Mouse (Mus musculus): ENCODE measurements around the gene Mapkapk5. TPM values are rescaled to one million over a fixed set of nuclear protein-coding genes. Genes with fewer than 3 reads are reported as not detected.
"Not testable (repeated sequence)": the region's sequence is repeated elsewhere in the genome, so short reads cannot be mapped to it uniquely, and the experiment has no call there.

Gene Mapkapk5
- polyA plus RNA-seq, 1 experiment: 36.8 TPM

GRCm38 (mm10) chr5:121541235-121541634 lies 4.5 kb downstream of the Mapkapk5 start:
- 66% methylated on average over 7 of the region's 7 CpGs for WGBS
- TF ChIP-seq POLR2A (IDR thresholded peaks at IDR 0.05; ENCODE audit: borderline replicate concordance, extremely low read depth, low read depth, low read length): no peak
- TF ChIP-seq CTCF (IDR thresholded peaks at IDR 0.05; ENCODE audit: insufficient read depth, low read length): no peak
- DNase-seq: no peak
- Histone ChIP-seq H3K4me3 (replicated peaks; ENCODE audit: extremely low read depth, low read depth, low read length) (no peak overlapping the region), H3K4me1 (ENCODE audit: control insufficient read depth, insufficient read depth, low read length) (peaks cover 10% of the 10 kb centered on the region; the same call in 1 of the 2 replicates)

- DNase-seq: no peak
- TF ChIP-seq POLR2A (IDR thresholded peaks at IDR 0.05; ENCODE audit: borderline replicate concordance, extremely low read depth, low read depth, low read length) (no peak), CTCF (IDR thresholded peaks at IDR 0.05; ENCODE audit: insufficient read depth, low read length) (no peak)
- Histone ChIP-seq H3K4me3 (replicated peaks; ENCODE audit: extremely low read depth, low read depth, low read length) (no peak overlapping the region), H3K4me1 (ENCODE audit: control insufficient read depth, insufficient read depth, low read length) (peaks cover 10% of the 10 kb centered on the region; the same call in 1 of the 2 replicates)
- WGBS: 83% methylated on average over 5 of the region's 5 CpGs
These were observed 5.6 kb downstream of the Mapkapk5 start for GRCm38 (mm10) chr5:121540066-121540465.

- TF ChIP-seq CTCF (IDR thresholded peaks at IDR 0.05; ENCODE audit: insufficient read depth, low read length) (no peak), POLR2A (IDR thresholded peaks at IDR 0.05; ENCODE audit: borderline replicate concordance, extremely low read depth, low read depth, low read length) (no peak)
- WGBS: 87% methylated on average over 2 of the region's 2 CpGs
- H3K4me1 ChIP-seq (ENCODE audit: control insufficient read depth, insufficient read depth, low read length): peaks cover 3% of the 10 kb centered on the region; the same call in 1 of the 2 replicates
- DNase-seq: no peak
- H3K4me3 ChIP-seq (replicated peaks; ENCODE audit: extremely low read depth, low read depth, low read length): no peak overlapping the region
These were observed 8.1 kb downstream of the Mapkapk5 start for GRCm38 (mm10) chr5:121537588-121537987.

DNA sequence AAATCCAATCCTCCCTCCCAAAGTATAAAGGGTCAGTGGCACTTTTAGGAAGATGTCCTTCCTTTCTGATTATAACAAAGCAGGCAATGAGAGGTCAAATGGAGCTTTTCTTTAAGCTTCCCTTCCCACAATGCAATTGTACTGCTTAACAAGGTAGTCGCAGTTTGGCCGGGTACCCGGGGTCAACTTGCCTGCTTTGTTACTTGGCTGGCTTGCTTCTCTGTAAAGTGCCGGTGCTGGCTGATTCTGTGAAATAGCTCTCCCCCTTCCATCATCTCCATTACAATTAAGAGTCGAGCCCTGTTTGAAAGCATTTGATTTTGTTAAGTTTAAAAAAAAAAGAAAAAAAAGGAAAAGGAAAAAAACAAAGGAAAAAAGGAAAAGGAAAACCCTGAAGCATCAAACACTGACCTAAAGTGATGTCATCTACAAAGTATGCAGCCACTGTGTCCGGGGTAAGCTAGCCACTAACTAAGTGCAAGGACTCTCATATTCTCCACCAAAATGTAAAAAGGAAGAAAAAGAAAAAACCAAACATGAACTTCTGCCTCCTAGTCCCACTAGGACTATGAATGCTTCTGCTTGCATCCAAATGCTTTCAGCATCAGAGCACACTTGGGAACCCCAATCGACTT lies 8.7 kb downstream of the Mapkapk5 start:
- no peak for DNase-seq
- Histone ChIP-seq H3K4me1 (ENCODE audit: control insufficient read depth, insufficient read depth, low read length) (peaks cover under 1% of the 10 kb centered on the region; the same call in 1 of the 2 replicates), H3K4me3 (replicated peaks; ENCODE audit: extremely low read depth, low read depth, low read length) (no peak overlapping the region)
- WGBS: 60% methylated on average over 7 of the region's 7 CpGs
- TF ChIP-seq POLR2A (IDR thresholded peaks at IDR 0.05; ENCODE audit: borderline replicate concordance, extremely low read depth, low read depth, low read length) (no peak), CTCF (IDR thresholded peaks at IDR 0.05; ENCODE audit: insufficient read depth, low read length) (no peak)

DNA sequence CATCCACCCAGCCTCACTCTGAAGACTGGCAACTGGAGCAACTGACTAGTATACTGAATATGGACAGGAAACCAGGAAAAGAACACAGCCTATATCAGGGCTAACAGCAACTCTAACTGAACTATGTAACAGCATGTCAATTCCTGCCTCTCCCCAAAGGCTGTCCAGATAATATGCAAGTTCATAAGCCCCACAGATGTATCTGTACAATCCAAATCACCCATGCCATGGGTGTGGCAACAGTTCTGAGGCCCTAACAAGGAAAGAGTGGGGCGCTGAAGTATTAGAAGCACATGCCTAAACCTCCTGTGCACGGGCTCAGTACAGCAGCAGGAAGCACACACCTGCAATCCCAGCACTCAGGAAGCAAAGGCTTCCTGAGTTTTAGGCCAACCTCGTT lies 10.6 kb downstream of the Mapkapk5 start:
- no peak overlapping the region for H3K4me3 ChIP-seq (replicated peaks; ENCODE audit: extremely low read depth, low read depth, low read length)
- no peaks in the 10 kb centered on the region for H3K4me1 ChIP-seq (ENCODE audit: control insufficient read depth, insufficient read depth, low read length)
- WGBS: 74% methylated on average over 3 of the region's 3 CpGs
- DNase-seq: no peak
- TF ChIP-seq POLR2A (IDR thresholded peaks at IDR 0.05; ENCODE audit: borderline replicate concordance, extremely low read depth, low read depth, low read length) (no peak), CTCF (IDR thresholded peaks at IDR 0.05; ENCODE audit: insufficient read depth, low read length) (no peak)

DNA sequence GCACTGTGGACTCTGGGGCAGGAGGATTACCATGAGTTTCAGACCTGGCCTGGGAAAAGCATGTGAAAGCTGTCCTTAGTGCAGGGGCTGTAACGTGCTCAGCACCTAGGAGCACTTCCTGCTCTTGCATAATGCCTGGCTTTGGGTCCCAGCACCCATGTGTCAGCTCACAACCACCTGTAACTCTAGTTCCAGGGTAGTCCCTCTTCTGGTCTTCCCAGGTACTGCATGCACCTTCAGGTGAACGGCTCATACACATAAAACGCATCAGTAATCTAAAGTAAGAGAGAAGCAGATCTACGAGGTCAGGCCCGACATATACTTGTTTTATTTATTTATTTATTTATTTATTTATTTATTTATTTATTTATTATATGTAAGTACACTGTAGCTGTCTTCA lies 11.2 kb downstream of the Mapkapk5 start:
- Histone ChIP-seq H3K4me3 (replicated peaks; ENCODE audit: extremely low read depth, low read depth, low read length) (no peak overlapping the region), H3K4me1 (ENCODE audit: control insufficient read depth, insufficient read depth, low read length) (no peaks in the 10 kb centered on the region)
- 87% methylated on average over 5 of the region's 5 CpGs for WGBS
- no peak for DNase-seq
- TF ChIP-seq CTCF (IDR thresholded peaks at IDR 0.05; ENCODE audit: insufficient read depth, low read length): peak; percentile 30
- no peak for TF ChIP-seq POLR2A (IDR thresholded peaks at IDR 0.05; ENCODE audit: borderline replicate concordance, extremely low read depth, low read depth, low read length)

- Histone ChIP-seq H3K4me1 (ENCODE audit: control insufficient read depth, insufficient read depth, low read length) (no peaks in the 10 kb centered on the region), H3K4me3 (replicated peaks; ENCODE audit: extremely low read depth, low read depth, low read length) (no peak overlapping the region)
- TF ChIP-seq CTCF (IDR thresholded peaks at IDR 0.05; ENCODE audit: insufficient read depth, low read length) (no peak), POLR2A (IDR thresholded peaks at IDR 0.05; ENCODE audit: borderline replicate concordance, extremely low read depth, low read depth, low read length) (no peak)
- no peak for DNase-seq
- 77% methylated on average over 8 of the region's 8 CpGs for WGBS
These were observed 18.7 kb downstream of the Mapkapk5 start for GRCm38 (mm10) chr5:121526961-121527360.

DNA sequence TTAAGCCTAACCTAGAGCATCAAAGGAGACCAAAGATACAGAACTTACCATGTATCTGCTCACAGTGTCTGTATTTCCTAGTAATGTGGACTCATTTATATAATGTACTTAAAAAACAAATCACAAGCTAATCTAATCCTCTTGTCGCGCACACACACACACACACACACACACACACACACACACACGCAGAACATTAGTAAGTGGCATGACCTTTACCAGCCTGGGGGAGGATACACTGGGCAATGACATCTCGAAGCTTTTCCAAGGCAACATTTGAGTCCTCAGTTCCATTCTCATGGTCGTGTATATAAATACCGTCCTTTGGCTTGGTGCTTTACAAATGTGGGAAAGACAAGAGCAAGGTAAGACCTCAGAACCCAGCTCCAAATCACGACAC lies 19.2 kb downstream of the Mapkapk5 start:
- 83% methylated on average over 7 of the region's 7 CpGs for WGBS
- DNase-seq: no peak
- H3K4me3 ChIP-seq (replicated peaks; ENCODE audit: extremely low read depth, low read depth, low read length): no peak overlapping the region
- H3K4me1 ChIP-seq (ENCODE audit: control insufficient read depth, insufficient read depth, low read length): no peaks in the 10 kb centered on the region
- TF ChIP-seq POLR2A (IDR thresholded peaks at IDR 0.05; ENCODE audit: borderline replicate concordance, extremely low read depth, low read depth, low read length) (no peak), CTCF (IDR thresholded peaks at IDR 0.05; ENCODE audit: insufficient read depth, low read length) (no peak)

DNA sequence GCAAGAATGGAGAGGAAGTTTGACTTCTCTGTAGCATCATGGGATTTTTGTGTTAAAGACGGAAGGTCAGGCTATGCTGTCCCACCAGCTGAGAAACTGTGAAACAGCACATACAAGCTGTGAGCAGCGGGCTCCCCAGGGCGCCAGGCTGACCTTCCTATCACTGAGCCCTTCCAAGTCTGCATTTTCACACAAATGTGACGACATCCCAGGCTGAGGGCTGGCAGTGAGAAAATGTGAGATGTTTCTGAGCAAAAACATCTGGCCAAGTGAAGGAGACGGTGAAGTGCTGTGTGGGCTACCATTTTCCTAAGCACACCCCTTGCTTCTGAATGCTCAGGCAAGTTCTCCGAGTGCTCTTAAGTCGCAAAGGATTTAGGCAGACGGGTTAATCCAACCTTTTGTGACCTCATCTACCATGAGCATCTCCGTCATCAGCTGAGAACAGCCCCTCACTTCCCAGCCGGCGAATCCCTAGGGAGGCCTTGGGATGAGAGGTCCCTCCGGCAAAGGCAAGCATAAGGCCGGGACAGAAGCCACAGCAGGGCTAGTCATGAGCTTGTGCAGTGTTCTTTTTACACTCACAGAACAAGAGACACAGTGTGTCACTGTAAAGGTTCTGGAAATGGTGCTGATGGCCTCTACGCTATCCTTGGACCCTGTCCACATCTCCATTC lies 19.8 kb downstream of the Mapkapk5 start:
- Histone ChIP-seq H3K4me1 (ENCODE audit: control insufficient read depth, insufficient read depth, low read length) (no peaks in the 10 kb centered on the region), H3K4me3 (replicated peaks; ENCODE audit: extremely low read depth, low read depth, low read length) (no peak overlapping the region)
- 77% methylated on average over 14 of the region's 14 CpGs for WGBS
- no peak for TF ChIP-seq CTCF (IDR thresholded peaks at IDR 0.05; ENCODE audit: insufficient read depth, low read length)
- TF ChIP-seq POLR2A (IDR thresholded peaks at IDR 0.05; ENCODE audit: borderline replicate concordance, extremely low read depth, low read depth, low read length): no peak
- DNase-seq: no peak

- DNase-seq; H3K4me3 ChIP-seq (replicated peaks; ENCODE audit: extremely low read depth, low read depth, low read length); H3K4me1 ChIP-seq (ENCODE audit: control insufficient read depth, insufficient read depth, low read length): not testable (repeated sequence)
- 80% methylated on average over 11 of the region's 17 CpGs for WGBS
These were observed 25.9 kb downstream of the Mapkapk5 start for GRCm38 (mm10) chr5:121519758-121520157.

Data from lung, adult 2 months (tissue).